Mouse (Mus musculus) retina, adult 2 months (tissue): Measurements from ENCODE around the gene Clec2e.
"Not testable (repeated sequence)": the region's sequence is repeated elsewhere in the genome, so short reads cannot be mapped to it uniquely, and the experiment has no call there.

ENCODE experiments used
- DNase-seq: peaks from one replicate; pipeline ENCODE4 v3.0.0-alpha.2; 2012; ENCODE audit warnings: low read depth, low spot score

Clec2e gene

GRCm38 (mm10) chr6:129100794-129101193 is at the start of gene Clec2e:
Gene Clec2e, minus strand, starts transcription at chr6:129100913.
- DNase-seq, result not testable (repeated sequence)

GRCm38 (mm10) chr6:129146812-129147211 is 46.1 kb upstream of the Clec2e start:
- no peak for DNase-seq

GRCm38 (mm10) chr6:129132604-129133341 is 32.1 kb upstream of the Clec2e start:
- DNase-seq, result no peak

DNA sequence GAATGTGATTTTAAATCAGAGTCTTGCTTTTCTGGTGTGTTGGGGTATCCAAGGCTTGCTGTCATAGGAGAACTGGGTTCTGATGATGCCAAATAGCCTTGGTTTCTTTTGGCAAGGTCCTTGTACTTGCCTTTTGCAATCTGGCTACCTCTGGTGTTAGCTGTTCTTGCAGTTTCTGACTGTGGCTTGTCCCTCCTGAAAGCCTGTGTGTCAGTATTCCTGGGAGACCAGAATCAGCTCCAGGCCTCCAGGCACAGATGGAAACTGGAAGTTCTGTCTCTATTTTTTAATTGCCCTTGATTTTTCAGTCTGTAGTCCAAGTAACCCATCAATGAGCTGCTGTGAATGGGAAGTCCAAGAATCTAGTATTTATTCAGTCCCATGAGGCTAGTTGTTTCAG is 26.1 kb upstream of the Clec2e start:
- no peak for DNase-seq

DNA sequence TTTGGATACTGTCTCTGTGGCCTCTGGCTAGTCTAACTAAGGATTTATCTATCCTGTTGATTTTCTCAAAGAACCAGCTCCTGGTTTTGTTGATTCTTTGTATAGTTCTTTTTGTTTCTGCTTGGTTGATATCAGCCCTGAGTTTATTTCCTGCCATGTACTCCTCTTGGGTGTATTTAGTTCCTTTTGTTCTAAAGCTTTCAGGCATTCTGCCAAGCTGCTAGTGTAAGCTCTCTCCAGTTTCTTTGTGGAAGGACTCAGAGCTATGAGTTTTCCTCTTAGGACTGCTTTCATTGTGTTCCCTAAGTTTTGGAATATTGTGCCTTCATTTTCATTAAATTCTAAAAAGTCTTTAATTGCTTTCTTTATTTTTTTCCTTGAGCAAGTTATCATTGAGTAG is 23.8 kb upstream of the Clec2e start:
- not testable (repeated sequence) for DNase-seq

DNA sequence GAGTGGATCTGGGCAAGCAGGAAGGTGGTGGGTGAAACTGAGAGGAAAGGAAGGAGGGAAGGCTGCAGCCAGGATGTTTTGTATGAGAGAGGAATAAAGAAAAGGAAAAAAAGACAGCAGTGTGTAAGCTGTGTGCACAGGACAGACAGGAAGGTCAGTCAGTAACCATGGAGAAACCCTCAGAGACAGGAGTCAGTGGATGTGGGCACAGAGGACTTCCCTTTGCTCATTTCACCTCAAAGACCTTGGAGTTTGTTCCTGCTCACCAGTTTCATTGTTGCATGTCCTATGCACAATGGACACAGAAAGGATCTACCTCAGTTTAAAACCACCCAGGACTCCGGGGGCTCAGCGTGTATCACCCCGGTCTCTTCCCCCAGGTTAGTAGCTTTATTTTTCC is 15.5 kb upstream of the Clec2e start:
- no peak for DNase-seq

- DNase-seq, result not testable (repeated sequence)
Measured at GRCm38 (mm10) chr6:129114237-129114636, 13.5 kb upstream of the Clec2e start.

GRCm38 (mm10) chr6:129113769-129114168 is 13.1 kb upstream of the Clec2e start:
- no peak for DNase-seq

- no peak for DNase-seq
Measured at GRCm38 (mm10) chr6:129113030-129113673, 12.4 kb upstream of the Clec2e start.

DNA sequence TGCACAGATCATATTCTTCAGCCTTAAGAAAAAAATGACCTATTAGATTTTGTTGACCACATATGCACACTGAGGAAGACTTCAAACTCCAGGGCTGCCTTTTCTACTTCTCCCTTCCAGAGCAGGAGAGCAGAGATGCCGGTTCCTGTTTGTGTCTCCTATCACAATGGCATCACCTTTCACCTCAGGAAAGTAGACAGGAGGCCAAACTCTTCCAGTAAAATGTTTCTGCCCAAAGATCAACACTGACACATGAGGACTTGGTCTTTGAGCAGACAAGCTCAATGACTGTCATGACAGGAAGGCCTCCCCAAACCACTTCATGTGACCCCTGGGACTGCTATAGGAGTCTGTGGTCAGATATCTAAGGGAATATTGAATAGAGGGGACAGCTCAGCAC is 11.8 kb upstream of the Clec2e start:
- no peak for DNase-seq

GRCm38 (mm10) chr6:129107916-129108315 is 7.2 kb upstream of the Clec2e start:
- no peak for DNase-seq

- no peak for DNase-seq
Measured at GRCm38 (mm10) chr6:129102858-129103555, 2.3 kb upstream of the Clec2e start.

DNA sequence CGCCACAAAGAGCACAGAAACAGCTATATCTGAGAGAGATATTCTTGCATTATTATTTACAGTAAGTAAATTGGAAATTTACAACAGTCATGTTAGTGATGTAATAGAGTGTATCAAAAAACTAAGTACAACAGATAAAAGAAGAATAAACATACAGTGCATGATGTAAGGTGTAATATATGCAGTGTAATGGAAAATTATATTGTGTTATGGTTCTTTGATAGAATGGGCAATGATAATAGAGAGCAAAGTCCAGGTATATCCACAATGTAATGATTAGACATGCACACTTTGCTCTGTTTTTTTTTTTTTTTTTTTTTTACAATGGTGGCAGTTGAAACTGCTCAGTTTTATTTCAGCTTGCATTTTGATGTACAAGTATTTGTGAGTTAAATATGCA is 891 bp upstream of the Clec2e start:
- no peak for DNase-seq

GRCm38 (mm10) chr6:129097929-129098328 is 2.8 kb downstream of the Clec2e start:
- DNase-seq, result no peak

DNA sequence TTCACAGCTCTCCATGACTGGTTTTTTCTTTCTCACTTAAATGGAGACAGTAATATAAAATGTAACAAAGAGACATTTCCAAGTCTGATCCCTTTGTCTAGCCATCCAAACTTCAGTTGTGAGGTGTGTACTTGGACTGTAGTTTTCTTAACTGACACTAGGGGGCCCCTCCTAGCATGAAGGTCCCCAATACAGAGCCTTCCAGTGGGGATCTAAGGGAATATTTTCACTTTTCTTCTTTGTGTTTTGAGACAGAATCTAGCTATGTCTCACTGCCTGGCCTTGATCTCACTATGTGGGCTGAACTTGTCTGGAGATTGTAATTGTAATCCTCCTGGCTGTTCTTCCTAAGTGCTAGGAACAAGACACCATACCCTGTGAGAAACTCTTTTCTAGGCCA is 5.5 kb downstream of the Clec2e start:
- peak; percentile 3 for DNase-seq

- DNase-seq, result not testable (repeated sequence)
Measured at GRCm38 (mm10) chr6:129088596-129088995, 12.1 kb downstream of the Clec2e start.

- no peak for DNase-seq
Measured at GRCm38 (mm10) chr6:129088161-129088560, 12.6 kb downstream of the Clec2e start.

GRCm38 (mm10) chr6:129086031-129086430 is 14.7 kb downstream of the Clec2e start:
- DNase-seq, result not testable (repeated sequence)

- DNase-seq, result no peak
Measured at GRCm38 (mm10) chr6:129085098-129085497, 15.6 kb downstream of the Clec2e start.

- no peak for DNase-seq
Measured at GRCm38 (mm10) chr6:129066986-129067385, 33.7 kb downstream of the Clec2e start.

DNA sequence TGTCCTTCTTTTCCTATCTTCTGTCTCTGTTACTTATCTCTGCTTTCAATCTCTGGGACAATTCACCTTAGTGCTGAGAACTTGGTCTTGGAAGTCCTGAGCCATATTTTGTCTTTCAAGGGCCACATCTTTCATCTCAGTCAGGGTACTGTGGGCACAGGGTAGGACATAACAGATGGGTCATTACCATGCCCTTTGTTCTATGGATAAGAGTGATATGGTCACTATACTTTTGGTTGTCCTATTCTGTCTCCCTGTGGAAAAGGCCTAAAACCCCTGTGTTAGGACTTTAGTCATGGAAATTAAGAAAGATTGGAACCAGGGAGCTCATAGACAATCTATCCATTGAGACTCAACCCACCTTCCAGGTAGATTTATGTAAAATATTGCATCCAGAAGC is 34.2 kb downstream of the Clec2e start:
- DNase-seq, result no peak

DNA sequence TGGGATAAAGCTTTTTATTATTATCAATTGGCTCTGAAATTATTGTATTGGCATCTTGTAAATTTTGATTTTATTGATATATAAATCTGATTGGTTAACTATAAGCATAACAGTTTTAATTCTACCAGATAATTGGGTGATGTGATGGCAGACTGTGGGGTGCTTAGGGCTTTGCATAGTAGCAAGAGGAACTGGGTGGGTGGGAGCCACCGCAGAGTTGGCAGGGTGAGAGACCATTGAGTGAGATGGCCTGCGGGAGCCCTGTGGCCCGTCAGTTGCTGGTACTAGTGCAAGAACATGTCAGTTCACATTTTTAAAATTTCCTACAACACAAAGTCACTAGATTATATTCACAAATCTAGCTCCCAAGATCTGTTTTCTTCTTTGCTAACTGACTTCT is 34.9 kb downstream of the Clec2e start:
- no peak for DNase-seq

DNA sequence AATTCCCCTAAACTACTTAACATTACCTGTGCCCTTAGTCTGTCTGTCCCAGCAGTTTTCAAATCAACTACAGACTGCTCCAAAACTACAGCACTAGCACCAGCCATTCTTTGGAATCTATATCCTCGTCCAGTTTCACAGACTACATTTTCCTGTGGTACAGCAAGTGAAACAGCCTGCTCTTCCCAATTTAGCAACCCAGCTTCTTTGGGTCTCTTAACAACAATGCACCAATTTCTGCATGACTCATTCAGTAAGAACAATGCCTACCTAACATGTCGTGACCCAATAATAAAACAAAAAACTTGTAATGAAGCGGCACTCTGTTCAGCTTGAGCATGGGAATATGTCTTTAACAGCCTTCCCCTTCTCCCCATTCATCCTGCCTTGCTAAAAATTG is 35.3 kb downstream of the Clec2e start:
- DNase-seq, result no peak
